Mouse (Mus musculus): ENCODE results near the gene Ms4a2. TPM values are rescaled to one million over a fixed set of nuclear protein-coding genes. Genes with fewer than 3 reads are reported as not detected.

Gene Ms4a2
- 0.16 TPM in 1 of 2 replicates, not detected in the other for polyA plus RNA-seq (2014; fragmentation: Nextera tagmentation; extraction: Ambion mirVana)

DNA sequence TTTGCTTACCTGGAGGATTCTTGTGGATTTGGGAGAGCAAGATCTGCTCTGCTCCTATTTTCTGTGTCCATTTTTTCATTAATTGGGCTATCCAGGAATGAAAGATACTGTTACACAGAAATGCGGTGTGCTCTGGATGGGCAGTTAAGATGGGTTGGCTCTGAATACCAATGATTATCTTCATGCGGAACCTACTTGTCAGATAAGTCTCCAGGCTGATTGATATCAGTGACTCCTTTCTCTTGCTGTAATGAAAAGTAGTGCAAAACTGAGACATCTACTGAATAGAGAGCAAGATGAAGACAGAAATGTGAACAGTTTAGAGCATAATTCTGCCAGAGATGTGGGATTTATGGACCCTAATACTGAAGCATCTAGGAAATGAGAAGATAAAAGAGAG is at the start of gene Ms4a2:
Gene Ms4a2 (minus strand): TSS at position 169 of the 400 bp plus-strand sequence.
- no peak for ATAC-seq (ENCODE audit: low FRiP score)

DNA sequence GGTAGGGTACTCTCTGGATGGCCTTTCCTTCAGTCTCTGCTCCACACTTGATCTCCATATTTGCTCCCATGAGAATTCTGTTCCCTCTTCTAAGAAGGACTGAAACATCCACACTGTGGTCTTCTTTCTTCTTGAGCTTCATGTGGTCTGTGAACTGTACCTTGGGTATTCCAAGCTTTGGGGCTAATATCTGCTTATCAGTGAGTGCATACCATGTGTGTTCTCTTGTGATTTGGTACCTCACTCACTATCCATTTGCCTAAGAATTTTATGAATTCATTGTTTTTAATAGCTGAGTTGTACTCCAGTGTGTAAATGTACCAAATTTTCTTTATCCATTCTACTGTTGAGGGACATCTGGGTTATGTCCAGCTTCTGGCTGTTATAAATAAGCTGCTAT is 38.0 kb upstream of the Ms4a2 start:
- ATAC-seq (ENCODE audit: low FRiP score): no peak
- H3K4me1 ChIP-seq (replicated peaks; ENCODE audit: control insufficient read depth, insufficient read depth, low read length): no peaks in the 10 kb centered on the region
- H3K4me2 ChIP-seq (replicated peaks): no peak overlapping the region

More for the DNA sequence above, at the start of gene Ms4a2:
- no peak for DNase-seq (ENCODE audit: low spot score)
- Histone ChIP-seq H3K27me3 (ENCODE audit: control insufficient read depth, insufficient read depth, low read length) (no peaks in the 10 kb centered on the region), H3K36me3 (replicated peaks; ENCODE audit: control insufficient read depth, insufficient read depth) (no peaks in the 10 kb centered on the region), H3K9me3 (ENCODE audit: control insufficient read depth, low read length) (no peaks in the 10 kb centered on the region), H3K4me1 (replicated peaks; ENCODE audit: control insufficient read depth, insufficient read depth, low read length) (no peaks in the 10 kb centered on the region), H3K9ac (no peak within 1 kb of the TSS), H3K27ac (no peak within 1 kb of the TSS), H3K4me2 (replicated peaks) (no peak within 1 kb of the TSS), H3K4me3 (replicated peaks; ENCODE audit: low read length) (no peak within 1 kb of the TSS)
- WGBS: 82% methylated on average over 2 of the region's 2 CpGs

DNA sequence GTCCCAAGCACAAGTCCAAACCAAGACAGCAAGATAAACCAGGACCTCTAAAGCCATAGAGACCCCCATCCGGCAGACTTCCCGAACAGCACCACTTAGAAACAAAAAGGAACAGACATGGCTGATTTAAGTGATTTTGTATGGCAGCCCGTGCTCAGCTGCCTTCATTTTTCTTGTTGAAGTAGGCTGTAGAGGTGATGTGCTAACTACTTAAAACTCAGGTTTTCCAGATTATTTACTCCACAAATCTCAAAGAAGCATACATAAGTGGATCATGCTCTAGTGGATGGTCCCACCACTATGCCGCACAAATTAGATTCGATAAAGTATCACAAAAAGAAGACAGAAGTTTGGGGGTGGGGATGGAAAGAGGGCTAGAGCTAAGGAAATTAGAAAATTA is 36.9 kb upstream of the Ms4a2 start, which contains the start of gene Oosp2:
Gene Oosp2 (minus strand): TSS at position 101 of the 400 bp plus-strand sequence.
- 94% methylated on average over 5 of the region's 5 CpGs for WGBS
- H3K4me2 ChIP-seq (replicated peaks): no peak within 1 kb of the TSS
- H3K4me1 ChIP-seq (replicated peaks; ENCODE audit: control insufficient read depth, insufficient read depth, low read length): no peaks in the 10 kb centered on the region

More for the DNA sequence above, 38.0 kb upstream of the Ms4a2 start:
- no peak for DNase-seq (ENCODE audit: low spot score)
- Histone ChIP-seq H3K9me3 (ENCODE audit: control insufficient read depth, low read length) (no peaks in the 10 kb centered on the region), H3K4me3 (replicated peaks; ENCODE audit: low read length) (no peak overlapping the region), H3K27ac (no peak overlapping the region), H3K36me3 (replicated peaks; ENCODE audit: control insufficient read depth, insufficient read depth) (no peaks in the 10 kb centered on the region), H3K27me3 (ENCODE audit: control insufficient read depth, insufficient read depth, low read length) (no peaks in the 10 kb centered on the region), H3K9ac (no peak overlapping the region)

DNA sequence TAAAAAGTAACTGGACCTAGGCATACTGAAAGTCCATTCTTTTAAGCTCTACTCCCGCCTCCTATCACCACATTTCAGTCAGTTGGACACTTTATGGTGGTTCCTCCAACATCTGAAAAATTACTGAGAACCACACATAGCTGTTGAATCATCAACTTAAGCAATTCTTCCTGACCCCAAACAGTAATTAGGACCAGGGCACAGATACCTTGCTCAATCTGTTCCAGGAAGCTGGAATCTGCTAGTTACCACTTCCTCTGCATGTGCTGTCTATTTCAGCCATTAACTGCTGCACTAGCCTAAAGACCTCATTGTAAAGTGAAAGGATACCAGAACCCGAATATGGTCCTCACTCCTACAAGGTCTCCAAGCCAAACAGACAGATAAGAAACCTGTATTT is 35.6 kb upstream of the Ms4a2 start:
- Histone ChIP-seq H3K4me3 (replicated peaks; ENCODE audit: low read length) (no peak overlapping the region), H3K36me3 (replicated peaks; ENCODE audit: control insufficient read depth, insufficient read depth) (no peaks in the 10 kb centered on the region), H3K9ac (no peak overlapping the region), H3K27me3 (ENCODE audit: control insufficient read depth, insufficient read depth, low read length) (no peaks in the 10 kb centered on the region), H3K9me3 (ENCODE audit: control insufficient read depth, low read length) (no peaks in the 10 kb centered on the region), H3K4me1 (replicated peaks; ENCODE audit: control insufficient read depth, insufficient read depth, low read length) (no peaks in the 10 kb centered on the region), H3K4me2 (replicated peaks) (no peak overlapping the region), H3K27ac (no peak overlapping the region)
- ATAC-seq (ENCODE audit: low FRiP score) (no peak), DNase-seq (ENCODE audit: low spot score) (no peak)
- WGBS: 79% methylated on average over 2 of the region's 2 CpGs

More for the DNA sequence above, 36.9 kb upstream of the Ms4a2 start, which contains the start of gene Oosp2:
- Histone ChIP-seq H3K9ac (no peak within 1 kb of the TSS), H3K27ac (no peak within 1 kb of the TSS), H3K9me3 (ENCODE audit: control insufficient read depth, low read length) (no peaks in the 10 kb centered on the region), H3K4me3 (replicated peaks; ENCODE audit: low read length) (no peak within 1 kb of the TSS), H3K36me3 (replicated peaks; ENCODE audit: control insufficient read depth, insufficient read depth) (no peaks in the 10 kb centered on the region), H3K27me3 (ENCODE audit: control insufficient read depth, insufficient read depth, low read length) (no peaks in the 10 kb centered on the region)
- DNase-seq (ENCODE audit: low spot score): no peak
- ATAC-seq (ENCODE audit: low FRiP score): no peak

DNA sequence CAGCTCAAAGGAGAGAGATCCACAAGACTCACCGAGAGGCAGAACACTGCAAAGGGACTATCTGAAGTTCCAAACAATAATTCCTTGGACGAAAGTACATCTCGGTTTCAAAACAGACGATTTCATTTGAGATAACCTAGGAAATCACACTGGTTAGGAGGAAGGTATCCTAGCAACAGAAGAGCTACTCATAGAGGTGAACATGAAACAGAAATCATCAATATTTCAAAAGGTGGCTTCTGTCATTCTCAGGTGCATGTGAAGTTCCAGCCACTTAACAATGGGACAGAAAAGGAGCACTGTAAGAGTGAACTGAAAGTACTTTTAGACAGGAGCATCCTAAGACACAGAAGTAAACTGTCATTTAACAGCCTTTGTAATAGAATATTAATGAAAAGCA is 26.0 kb upstream of the Ms4a2 start:
- Histone ChIP-seq H3K4me1 (replicated peaks; ENCODE audit: control insufficient read depth, insufficient read depth, low read length) (no peaks in the 10 kb centered on the region), H3K4me3 (replicated peaks; ENCODE audit: low read length) (no peak overlapping the region), H3K9ac (no peak overlapping the region), H3K27me3 (ENCODE audit: control insufficient read depth, insufficient read depth, low read length) (no peaks in the 10 kb centered on the region), H3K4me2 (replicated peaks) (no peak overlapping the region), H3K27ac (no peak overlapping the region), H3K9me3 (ENCODE audit: control insufficient read depth, low read length) (no peaks in the 10 kb centered on the region), H3K36me3 (replicated peaks; ENCODE audit: control insufficient read depth, insufficient read depth) (no peaks in the 10 kb centered on the region)
- DNase-seq (ENCODE audit: low spot score) (no peak), ATAC-seq (ENCODE audit: low FRiP score) (no peak)
- WGBS: 87% methylated on average over 4 of the region's 4 CpGs

DNA sequence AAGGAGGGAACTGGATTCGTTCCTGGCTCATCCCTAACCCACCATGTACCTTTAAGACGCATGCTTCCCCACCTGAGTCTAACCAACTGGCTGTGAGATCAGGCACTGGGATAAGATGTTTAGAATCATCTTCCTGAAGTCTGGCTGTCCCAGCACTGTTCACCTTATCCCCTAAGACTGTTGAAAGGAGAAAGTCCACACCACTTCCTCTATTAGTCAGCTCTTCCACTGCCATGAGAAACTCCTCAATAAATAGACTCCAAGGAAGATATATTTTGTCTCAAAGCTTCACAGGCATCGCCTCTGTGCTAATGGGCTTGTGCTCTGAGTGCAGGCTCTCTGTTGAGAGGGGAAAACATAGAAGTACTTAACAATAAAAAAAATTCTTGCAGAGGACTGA is 22.6 kb upstream of the Ms4a2 start:
- 88% methylated on average over 3 of the region's 3 CpGs for WGBS
- no peak for ATAC-seq (ENCODE audit: low FRiP score)
- H3K4me1 ChIP-seq (replicated peaks; ENCODE audit: control insufficient read depth, insufficient read depth, low read length): no peaks in the 10 kb centered on the region

DNA sequence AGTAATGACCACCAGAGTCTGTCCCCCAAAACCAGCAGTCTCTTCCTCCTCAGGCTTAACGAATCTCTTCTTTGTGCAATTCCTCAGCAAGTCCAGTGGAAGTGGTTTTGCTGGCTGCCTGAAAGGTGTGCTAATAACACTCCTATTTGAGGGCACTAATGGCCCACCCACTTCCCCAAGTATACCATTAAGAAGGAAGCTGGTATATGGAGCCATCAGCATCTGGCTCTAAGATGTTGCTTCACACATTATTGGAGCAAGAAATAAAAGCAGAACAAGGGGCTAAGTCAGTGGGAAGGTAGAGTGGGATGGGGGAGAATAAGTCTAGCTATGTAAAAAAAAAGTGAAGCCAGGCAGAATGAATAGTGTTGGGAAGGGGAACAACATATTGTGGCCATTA is 17.2 kb upstream of the Ms4a2 start, which contains the start of gene Ms4a3:
Gene Ms4a3 (minus strand): TSS at position 120 of the 400 bp plus-strand sequence.
- no peaks in the 10 kb centered on the region for H3K4me1 ChIP-seq (replicated peaks; ENCODE audit: control insufficient read depth, insufficient read depth, low read length)
- H3K27me3 ChIP-seq (ENCODE audit: control insufficient read depth, insufficient read depth, low read length): no peaks in the 10 kb centered on the region
- H3K4me3 ChIP-seq (replicated peaks; ENCODE audit: low read length): no peak within 1 kb of the TSS
- DNase-seq (ENCODE audit: low spot score): no peak
- H3K27ac ChIP-seq: no peak within 1 kb of the TSS
- WGBS: 73% methylated on average over 1 of the region's 1 CpGs
- no peak within 1 kb of the TSS for H3K4me2 ChIP-seq (replicated peaks)
- H3K9me3 ChIP-seq (ENCODE audit: control insufficient read depth, low read length): no peaks in the 10 kb centered on the region
- no peaks in the 10 kb centered on the region for H3K36me3 ChIP-seq (replicated peaks; ENCODE audit: control insufficient read depth, insufficient read depth)
- no peak within 1 kb of the TSS for H3K9ac ChIP-seq
- ATAC-seq (ENCODE audit: low FRiP score): no peak

More for the DNA sequence above, 22.6 kb upstream of the Ms4a2 start:
- H3K27ac ChIP-seq: no peak overlapping the region
- no peak overlapping the region for H3K9ac ChIP-seq
- no peak for DNase-seq (ENCODE audit: low spot score)
- no peak overlapping the region for H3K4me2 ChIP-seq (replicated peaks)
- no peaks in the 10 kb centered on the region for H3K9me3 ChIP-seq (ENCODE audit: control insufficient read depth, low read length)
- H3K27me3 ChIP-seq (ENCODE audit: control insufficient read depth, insufficient read depth, low read length): no peaks in the 10 kb centered on the region
- H3K4me3 ChIP-seq (replicated peaks; ENCODE audit: low read length): no peak overlapping the region
- H3K36me3 ChIP-seq (replicated peaks; ENCODE audit: control insufficient read depth, insufficient read depth): no peaks in the 10 kb centered on the region

DNA sequence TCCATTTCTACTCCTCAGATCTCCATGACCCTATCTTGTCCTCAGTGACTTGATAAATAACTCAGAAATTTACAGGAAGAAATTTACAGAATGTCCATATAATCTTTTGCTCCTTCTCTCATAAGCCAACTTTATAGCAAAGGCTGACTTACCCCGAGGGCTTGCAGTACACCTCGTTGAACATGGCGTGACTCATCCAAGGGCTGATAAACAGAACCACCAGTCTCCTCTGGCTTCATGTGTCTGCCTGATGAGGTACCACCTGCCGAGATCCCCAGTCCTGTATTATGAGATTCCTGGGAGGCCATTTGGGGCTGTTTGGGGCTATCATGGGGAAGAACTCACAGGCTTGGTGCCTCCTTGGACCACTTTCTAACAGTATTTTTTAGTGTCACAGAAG is 15.5 kb upstream of the Ms4a2 start:
- no peak overlapping the region for H3K9ac ChIP-seq
- H3K36me3 ChIP-seq (replicated peaks; ENCODE audit: control insufficient read depth, insufficient read depth): no peaks in the 10 kb centered on the region
- no peaks in the 10 kb centered on the region for H3K9me3 ChIP-seq (ENCODE audit: control insufficient read depth, low read length)
- H3K27ac ChIP-seq: no peak overlapping the region
- WGBS: 81% methylated on average over 4 of the region's 4 CpGs
- no peaks in the 10 kb centered on the region for H3K27me3 ChIP-seq (ENCODE audit: control insufficient read depth, insufficient read depth, low read length)
- no peak overlapping the region for H3K4me3 ChIP-seq (replicated peaks; ENCODE audit: low read length)
- DNase-seq (ENCODE audit: low spot score): no peak
- ATAC-seq (ENCODE audit: low FRiP score): no peak
- H3K4me2 ChIP-seq (replicated peaks): no peak overlapping the region
- no peaks in the 10 kb centered on the region for H3K4me1 ChIP-seq (replicated peaks; ENCODE audit: control insufficient read depth, insufficient read depth, low read length)

DNA sequence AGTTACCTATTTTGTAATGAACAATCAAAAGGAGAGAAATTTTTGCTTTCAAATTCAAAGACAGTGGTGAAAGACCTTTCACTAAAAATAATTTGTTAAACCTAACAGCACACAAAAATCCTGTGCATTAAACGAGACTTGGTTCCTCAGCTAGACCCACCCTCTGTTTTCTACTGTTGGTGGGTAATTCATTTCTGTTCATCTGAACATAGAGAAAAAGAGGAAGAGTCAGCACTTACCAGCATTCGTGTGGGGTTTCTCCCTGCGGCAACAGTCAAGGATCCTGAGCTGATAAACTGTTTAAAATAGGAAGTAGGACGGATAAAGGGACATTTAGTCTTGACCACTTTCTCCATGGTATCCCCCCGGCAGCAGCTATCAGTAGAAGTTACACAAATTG is 12.1 kb upstream of the Ms4a2 start:
- no peak for ATAC-seq (ENCODE audit: low FRiP score)
- WGBS: 85% methylated on average over 5 of the region's 5 CpGs

DNA sequence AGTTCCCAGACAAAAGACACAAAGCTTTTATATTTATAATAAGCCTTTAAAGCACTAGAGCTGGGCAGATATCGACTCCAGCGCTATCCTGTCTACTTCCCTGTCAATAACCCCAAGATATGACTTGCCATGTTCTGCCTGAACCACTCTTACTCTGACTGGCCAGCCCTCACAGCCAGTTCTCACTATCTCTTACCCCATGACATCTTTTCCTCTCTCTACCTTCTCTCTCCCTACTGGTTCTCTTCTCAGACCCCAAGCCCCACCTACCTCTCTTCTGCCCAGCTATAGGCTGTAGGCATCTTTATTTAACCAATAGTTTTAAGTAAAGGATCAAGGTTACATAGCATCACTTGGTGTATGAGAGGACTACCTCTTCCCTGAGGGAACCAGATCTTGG is 10.8 kb upstream of the Ms4a2 start:
- WGBS: 72% methylated on average over 2 of the region's 2 CpGs
- H3K4me2 ChIP-seq (replicated peaks): no peak overlapping the region

More for the DNA sequence above, 12.1 kb upstream of the Ms4a2 start:
- Histone ChIP-seq H3K27me3 (ENCODE audit: control insufficient read depth, insufficient read depth, low read length) (no peaks in the 10 kb centered on the region), H3K9me3 (ENCODE audit: control insufficient read depth, low read length) (no peaks in the 10 kb centered on the region), H3K4me2 (replicated peaks) (no peak overlapping the region), H3K27ac (no peak overlapping the region), H3K36me3 (replicated peaks; ENCODE audit: control insufficient read depth, insufficient read depth) (no peaks in the 10 kb centered on the region), H3K9ac (no peak overlapping the region), H3K4me3 (replicated peaks; ENCODE audit: low read length) (no peak overlapping the region), H3K4me1 (replicated peaks; ENCODE audit: control insufficient read depth, insufficient read depth, low read length) (no peaks in the 10 kb centered on the region)
- no peak for DNase-seq (ENCODE audit: low spot score)

More for the DNA sequence above, 10.8 kb upstream of the Ms4a2 start:
- Histone ChIP-seq H3K27ac (no peak overlapping the region), H3K36me3 (replicated peaks; ENCODE audit: control insufficient read depth, insufficient read depth) (no peaks in the 10 kb centered on the region), H3K4me1 (replicated peaks; ENCODE audit: control insufficient read depth, insufficient read depth, low read length) (no peaks in the 10 kb centered on the region), H3K27me3 (ENCODE audit: control insufficient read depth, insufficient read depth, low read length) (no peaks in the 10 kb centered on the region), H3K9me3 (ENCODE audit: control insufficient read depth, low read length) (no peaks in the 10 kb centered on the region), H3K4me3 (replicated peaks; ENCODE audit: low read length) (no peak overlapping the region), H3K9ac (no peak overlapping the region)
- no peak for ATAC-seq (ENCODE audit: low FRiP score)
- no peak for DNase-seq (ENCODE audit: low spot score)
